Mouse (Mus musculus) heart, postnatal 0 days (tissue): ENCODE results near the gene Wee1.

Experiments
- CTCF ChIP-seq: IDR thresholded peaks from 2 replicates; pipeline ENCODE4 v1.5.1; 2016; ENCODE audit warnings: antibody characterized with exemption, control low read depth, low read depth
- EP300 ChIP-seq: IDR thresholded peaks from 2 replicates; pipeline ENCODE4 v1.6.1; 2016; ENCODE audit warnings: antibody characterized with exemption, low read depth

GRCm38 (mm10) chr7:110096332-110096731 lies 25.5 kb upstream of the Wee1 start:
- TF ChIP-seq CTCF: no peak
- TF ChIP-seq EP300: no peak
